Mouse (Mus musculus) liver, adult 2 months (tissue): ENCODE data around the gene Dhps.

Experiments used
- CTCF ChIP-seq: fragments of 200-500 bp; IDR thresholded peaks from 2 replicates; pipeline ENCODE4 v1.5.1; 2011; ENCODE audit warnings: low read depth, low read length, control low read depth
- POLR2A ChIP-seq: fragments of 200-500 bp; IDR thresholded peaks from 2 replicates; pipeline ENCODE4 v1.6.1; 2011; ENCODE audit warnings: low read length, control low read depth; ENCODE audit not compliant: insufficient read depth; ENCODE audit errors: extremely low read depth

DNA sequence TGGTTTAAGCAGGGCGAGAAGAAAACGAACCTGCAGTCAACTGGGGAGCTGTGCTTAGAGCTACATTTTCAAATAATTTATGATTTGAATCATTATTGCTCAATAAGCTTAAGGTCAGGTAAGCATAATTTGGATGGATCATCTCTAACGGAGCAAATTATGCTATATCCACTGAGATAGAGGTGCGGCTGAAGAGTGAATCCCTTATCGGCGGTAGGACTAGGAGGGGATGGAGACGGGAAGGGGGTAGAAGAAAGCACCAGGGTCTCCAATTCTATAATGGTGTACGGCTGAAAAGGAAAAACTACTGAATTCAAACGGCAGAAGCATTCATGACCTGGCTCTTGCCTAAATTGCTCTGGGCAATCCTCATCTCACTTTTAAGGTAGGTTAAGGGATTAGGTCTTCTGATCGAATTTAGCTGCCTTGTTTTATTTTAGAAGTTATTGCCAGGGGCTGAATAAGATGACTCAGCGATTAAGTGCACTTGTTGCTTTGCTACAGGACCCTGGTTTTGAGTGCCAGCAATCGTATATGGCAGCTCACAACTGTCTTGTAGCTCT is 36.3 kb upstream of the Dhps start:
- no peak for TF ChIP-seq POLR2A
- no peak for TF ChIP-seq CTCF
